Mouse (Mus musculus) lung, postnatal 4 days (tissue): ENCODE results near the gene Zfp52.
A peak's percentile ranks its signal among the peaks of the same experiment; 100 is the strongest.

ENCODE experiments used
- DNase-seq, 2 experiments: peaks; one replicate each; pipeline ENCODE4 v3.0.0; 2021

The Zfp52 gene

GRCm38 (mm10) chr17:21566220-21566619 lies 30.9 kb downstream of the Zfp52 start:
- DNase-seq = peak in 1 of 2 experiments; percentile 59

DNA sequence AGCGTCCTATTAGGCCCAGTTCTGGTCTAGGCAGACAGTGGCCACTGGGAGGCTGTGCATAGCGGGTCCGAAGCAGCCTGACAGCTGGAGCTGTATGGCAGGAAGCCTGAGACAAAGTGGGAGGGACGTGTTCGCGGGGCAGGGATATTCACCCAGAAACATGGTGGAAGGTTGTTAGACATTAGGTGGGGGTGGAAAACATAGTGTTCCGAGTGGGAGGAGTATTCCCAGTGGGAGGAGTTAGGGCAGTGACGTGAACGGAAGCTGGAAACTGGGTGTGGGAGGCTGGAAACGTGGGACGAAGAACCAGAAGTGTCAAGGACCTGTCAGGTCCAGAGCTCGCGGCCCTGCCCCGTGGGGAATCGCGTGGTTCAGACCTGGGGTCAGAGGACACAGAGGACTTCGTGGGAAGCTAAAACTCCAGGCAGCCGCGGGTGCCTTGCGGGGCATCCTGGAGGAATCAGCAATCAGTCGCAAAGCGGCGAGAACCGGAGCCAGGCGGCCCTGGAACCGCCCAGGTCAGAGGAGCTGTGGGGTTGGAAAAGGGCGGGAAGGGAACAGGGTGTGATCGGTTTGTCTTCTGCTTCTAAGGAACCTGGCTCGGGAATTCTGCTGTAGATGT lies 31.5 kb downstream of the Zfp52 start, which contains the start of gene Zfp948:
Gene Zfp948, plus strand, starts transcription at position 281 of the 622 bp plus-strand sequence.
- DNase-seq = peak; percentile 90

DNA sequence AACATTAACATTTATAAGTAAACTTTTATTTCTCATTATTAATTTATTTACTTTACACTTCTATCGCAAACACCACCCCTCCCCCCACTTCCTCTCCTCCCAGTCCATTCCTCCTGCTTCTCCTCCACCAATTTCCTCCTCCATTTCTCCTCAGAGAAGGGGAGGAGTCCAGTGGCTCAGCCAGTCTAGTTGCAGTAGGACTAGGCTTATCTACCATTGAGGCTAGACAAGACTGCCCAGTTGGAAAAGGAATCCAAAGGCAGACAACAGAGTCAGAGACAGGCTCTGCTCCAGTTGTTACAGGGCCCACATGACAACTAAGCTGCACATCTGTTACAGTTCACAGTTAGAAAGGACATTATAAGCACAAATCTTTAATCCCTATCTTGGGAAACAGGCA lies 32.4 kb downstream of the Zfp52 start:
- DNase-seq = peak; percentile 19 to 32

- DNase-seq = no peak
These were observed 43.7 kb downstream of the Zfp52 start for GRCm38 (mm10) chr17:21579080-21579479.

DNA sequence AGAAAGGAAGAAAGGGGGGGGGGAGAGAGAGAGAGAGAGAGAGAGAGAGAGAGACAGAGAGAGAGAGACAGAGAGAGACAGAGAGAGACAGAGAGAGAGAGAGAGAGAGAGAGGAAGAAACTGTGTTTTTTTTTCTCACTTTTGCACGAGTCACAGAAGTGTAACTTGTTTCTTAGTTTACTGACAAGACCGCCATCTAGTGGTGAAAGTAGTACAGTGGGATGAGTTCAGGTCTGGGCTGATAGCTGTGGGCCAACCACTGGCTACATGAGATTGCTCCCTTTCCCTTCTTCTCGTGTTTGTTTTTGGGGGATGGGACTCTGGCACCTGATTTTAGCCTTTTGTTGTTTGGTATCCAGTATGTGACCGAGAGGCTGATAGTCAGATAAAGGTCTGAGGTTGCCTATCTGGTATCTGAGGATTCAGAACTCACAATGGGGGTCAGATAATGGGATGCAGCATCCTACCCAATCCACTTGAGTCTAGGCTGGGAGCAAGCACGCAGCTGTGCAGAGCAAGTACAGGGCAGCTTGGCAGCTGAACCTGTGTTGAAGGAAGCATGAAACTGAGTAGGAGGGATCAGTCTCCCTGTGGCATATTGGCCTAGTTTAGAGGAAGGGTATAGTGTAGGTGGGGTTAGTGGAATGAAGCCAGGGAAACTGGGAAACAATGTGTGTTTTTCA lies 44.3 kb downstream of the Zfp52 start:
- peak in 1 of 2 experiments; percentile 51 for DNase-seq

DNA sequence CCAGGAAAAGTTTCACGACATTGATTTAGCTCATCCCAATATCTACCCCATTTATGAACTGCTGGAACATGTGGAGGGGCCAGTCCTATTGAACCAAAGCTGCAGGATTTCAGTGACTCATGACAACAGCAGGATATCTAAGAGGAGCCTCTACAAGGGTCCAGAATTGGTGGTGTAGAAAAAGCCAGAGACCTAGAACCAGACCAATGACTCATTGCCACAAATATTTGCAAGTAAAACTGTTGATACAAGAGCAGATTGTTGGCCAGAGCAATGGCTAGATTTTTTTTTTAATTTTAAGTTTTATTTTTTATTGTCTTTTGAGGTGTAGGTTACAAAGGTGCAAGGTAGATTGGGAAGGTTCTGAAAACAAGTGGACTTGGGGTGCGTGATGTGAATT lies 50.2 kb downstream of the Zfp52 start:
- DNase-seq = no peak
